Mouse (Mus musculus): ENCODE results near the gene Naa38. TPM values are rescaled to one million over a fixed set of nuclear protein-coding genes. Genes with fewer than 3 reads are reported as not detected.

Gene Naa38
- total RNA-seq, 1 experiment from 2014 or later = 181 TPM

DNA sequence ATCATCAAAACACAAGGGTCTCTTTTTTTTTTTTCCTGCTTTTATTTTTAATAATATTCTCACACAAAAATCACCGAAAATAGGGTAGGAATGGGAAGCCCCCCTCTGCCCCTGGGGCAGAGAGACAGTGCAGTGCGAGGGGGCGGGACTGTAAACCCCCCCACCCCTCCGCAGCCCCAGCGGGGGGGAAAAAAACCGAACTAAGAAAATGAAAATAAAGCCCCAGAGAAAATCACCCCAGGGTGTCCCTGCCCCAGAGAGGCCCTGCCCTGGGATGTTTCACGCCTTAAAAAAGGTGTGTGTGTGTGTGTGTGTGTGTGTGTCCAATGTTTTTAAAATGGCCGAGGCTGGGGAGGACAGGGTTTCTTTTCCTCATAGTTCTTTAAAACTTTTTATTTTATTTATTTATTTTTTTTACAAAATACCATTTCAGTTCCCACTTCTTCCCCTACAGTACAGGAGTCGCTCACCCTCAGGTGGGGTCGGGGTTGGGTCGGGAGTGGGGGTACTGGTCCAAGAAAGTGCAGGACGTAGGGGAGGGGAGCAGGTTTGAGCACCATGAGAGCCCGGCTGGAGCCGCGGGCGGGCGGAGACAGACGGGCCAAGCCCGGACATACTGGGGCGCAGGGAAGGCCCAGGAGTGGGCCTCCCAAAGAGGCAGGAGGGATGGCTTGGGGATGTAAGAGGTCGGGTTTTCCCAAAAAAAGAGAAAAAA is 3.4 kb downstream of the Naa38 start:
- ATAC-seq (replicated peaks; ENCODE audit: low read depth, poor library complexity, severe bottlenecking) = no peak

DNA sequence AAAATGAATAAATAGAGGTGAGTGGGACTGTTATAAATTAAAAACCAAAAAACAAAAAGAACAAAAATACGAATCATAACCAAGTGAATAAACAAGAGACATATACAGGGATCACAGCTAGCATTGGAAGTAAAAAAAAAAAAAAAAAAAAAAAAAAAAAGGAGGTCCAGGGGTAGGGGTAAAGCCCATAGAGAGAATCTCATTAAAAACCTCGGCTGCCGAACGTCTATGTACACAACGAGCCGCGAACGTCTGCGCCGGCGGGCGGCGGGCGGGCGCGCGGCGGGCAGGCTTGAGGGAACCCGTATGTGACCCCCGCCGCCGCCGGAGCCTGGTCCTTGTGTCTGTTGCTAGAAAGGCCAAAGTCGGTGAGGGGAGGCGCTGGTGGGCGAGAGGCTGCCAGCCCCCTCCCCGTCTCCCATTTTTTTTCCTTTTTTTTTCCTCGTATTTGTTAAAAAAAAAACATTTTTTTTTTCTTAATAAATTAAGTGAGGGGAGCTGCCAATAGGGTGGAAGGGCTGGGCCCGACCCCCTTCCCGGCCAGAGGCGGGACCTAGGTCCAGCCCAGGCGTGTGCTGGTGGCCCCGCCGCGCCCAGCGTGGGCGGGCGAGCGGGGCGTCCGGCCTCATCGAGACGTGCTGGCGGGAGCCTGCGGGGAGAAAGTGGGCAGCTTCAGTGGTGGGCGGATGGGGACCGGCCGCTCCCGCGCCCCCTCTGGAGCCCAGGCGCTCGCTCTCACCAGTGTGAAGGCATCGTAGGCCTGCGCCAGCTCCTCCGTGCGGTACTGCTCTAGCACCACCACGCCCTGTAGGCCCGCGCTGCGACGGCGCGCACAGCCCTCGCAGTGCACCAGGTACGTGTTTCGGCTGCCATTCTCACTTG is 4.2 kb downstream of the Naa38 start:
- ATAC-seq (replicated peaks; ENCODE audit: low read depth, poor library complexity, severe bottlenecking) = no peak

DNA sequence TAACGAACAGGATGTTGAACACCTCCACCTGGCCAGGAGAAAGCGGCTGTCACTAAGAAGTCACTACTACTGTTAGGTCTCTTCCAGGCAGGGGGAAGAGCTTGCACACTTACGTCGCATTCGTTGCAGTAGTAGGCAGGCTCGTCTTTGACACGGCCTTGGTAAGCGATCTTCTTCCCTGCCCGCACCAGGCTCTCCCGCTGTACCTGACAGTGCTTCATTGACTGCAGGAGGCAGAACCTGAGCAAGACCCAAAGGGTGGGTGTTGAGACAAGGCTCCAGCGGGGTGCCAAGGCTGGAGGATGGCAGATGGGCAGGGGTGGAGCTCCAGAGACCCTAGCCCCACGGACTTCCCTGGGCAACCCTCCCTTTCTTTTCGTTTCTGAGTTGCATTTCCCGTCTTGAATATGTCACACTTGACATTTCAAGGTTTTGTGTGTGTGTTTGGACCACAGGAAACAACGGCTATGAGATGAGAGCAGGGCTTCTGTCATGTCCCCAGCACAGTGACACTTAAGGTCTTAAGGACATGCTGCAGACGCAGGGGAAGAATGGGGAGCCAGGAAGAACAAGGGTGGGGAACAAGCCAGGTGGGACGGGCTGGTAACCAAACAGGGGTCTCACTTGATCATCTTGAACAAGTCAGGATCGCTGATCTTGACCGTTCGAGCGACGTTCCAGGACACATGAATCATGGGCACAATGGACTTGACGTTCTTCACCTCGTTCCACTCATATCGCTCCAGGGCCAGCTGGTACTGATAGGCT is 5.0 kb downstream of the Naa38 start:
- ATAC-seq (replicated peaks; ENCODE audit: low read depth, poor library complexity, severe bottlenecking) = no peak

DNA sequence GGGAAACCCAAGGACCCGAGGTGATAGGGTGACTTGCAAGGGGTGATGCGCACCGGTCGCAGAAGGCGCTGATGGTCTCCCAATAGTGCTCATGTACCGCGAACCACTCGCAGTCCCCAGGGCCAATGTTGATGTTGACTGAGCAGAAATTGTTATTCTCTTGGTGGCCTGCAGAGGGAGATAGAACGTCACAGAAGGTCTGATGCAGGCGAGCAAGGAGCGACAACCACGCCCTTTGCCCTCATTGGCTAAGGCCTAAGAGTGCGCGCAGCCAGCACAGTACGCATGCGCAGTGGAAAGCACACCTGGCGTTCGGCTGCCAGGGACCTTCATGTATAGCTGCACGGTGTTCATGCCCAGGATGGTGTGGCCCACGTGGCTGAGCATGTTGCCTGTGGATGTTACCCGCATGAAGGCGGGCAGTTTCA is 5.9 kb downstream of the Naa38 start:
- peak; percentile 87 for ATAC-seq (replicated peaks; ENCODE audit: low read depth, poor library complexity, severe bottlenecking)

DNA sequence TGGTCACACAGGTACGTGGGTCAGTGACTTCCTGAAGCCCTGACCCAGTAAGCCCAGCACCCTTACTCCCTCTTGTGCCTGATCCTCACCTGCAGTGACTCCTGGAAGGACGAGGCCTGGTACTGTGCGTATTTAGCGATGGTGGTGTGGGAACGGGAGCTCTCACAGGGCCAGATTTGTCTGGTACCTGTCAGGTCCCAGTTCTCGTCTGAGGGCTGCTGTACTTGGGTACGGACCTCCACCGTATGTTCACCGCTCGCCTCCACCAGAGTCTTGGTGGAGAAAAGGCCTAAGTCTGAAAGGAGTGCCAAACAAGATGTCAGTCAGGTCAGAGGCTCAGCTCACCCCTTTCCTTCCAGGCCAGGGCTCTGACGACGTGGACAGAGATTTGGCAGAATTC is 6.7 kb downstream of the Naa38 start:
- ATAC-seq (replicated peaks; ENCODE audit: low read depth, poor library complexity, severe bottlenecking) = no peak

DNA sequence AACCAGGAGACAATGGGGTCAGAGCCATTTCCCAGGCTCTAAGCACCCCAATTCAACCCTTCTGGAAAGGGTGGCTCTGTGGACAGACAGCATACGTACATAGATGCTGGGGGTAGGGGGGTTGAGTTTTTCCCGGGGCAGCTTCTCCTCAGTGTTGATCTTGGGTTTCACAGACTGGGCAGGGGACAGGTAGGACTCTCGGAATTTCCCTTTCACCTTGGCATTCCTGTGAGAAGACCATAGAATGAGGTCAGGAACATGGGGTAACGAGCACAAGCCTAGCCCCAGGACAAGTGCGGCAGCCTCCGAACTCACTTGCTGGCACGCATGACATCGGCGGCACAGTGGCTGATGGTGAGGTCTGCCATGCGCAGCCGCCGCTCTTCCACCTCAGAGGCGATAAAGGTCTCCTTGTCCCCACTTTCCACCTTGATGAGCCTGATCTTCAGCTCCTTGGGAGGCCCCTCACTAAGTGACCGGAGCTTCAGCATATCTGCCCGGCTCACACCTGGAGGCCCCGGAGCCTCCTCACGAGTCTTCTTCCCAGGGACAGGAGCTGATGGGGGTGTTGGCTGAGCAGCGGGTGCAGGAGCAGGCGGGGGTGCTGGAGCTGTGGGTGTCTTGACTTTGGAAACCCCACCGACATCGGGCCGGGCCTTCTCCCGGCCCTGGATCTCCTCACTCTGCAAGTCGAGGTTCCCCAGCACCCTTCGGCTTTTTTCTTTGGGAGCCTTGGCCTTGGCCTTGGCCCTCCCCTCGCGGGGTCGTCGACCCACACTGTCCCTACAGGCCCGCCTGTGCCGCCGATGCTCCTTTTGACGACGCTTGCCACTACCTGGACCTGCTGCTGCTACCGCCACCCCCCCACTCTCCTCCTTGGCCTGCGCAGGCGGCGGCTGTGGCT is 8.7 kb downstream of the Naa38 start:
- ATAC-seq (replicated peaks; ENCODE audit: low read depth, poor library complexity, severe bottlenecking) = no peak

DNA sequence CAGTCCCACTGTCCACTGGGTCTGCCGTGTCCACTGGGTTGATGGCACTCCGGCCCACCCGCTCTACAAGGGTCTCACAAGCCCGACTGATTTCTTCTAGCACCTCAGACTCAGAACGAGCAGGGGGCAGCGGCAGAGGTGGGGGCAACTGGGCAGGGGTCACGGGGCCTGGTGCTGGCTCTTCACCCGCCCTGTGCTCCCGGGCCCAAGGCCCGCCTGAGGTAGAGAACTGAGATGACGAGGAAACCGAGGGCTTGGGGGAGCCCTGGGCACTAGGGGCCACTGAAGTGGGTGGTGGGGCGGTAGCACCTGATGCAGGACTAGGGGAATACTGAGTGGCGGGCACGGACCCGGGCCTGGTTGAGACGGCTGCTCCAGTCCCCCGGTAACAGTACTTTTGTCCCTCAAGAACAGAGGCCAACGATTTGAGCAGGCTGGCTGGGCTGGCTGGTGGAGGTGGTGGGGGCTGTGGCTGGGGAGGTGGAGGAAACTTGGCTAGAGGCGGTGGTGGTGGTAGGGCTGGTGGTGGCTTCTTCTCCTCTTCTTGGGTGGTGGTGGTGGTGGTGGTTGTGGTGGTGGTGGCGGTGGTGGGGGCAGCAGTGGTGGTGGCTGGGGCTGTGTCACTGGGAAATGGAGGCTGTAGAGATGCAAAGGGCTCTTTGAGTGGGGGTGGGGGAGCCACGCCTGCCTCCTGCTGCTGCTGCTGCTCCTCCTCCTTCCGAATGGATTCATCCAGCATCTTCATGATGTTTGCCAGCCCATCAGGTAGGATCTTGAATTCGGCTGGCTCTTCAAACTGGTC is 9.5 kb downstream of the Naa38 start:
- ATAC-seq (replicated peaks; ENCODE audit: low read depth, poor library complexity, severe bottlenecking) = no peak

DNA sequence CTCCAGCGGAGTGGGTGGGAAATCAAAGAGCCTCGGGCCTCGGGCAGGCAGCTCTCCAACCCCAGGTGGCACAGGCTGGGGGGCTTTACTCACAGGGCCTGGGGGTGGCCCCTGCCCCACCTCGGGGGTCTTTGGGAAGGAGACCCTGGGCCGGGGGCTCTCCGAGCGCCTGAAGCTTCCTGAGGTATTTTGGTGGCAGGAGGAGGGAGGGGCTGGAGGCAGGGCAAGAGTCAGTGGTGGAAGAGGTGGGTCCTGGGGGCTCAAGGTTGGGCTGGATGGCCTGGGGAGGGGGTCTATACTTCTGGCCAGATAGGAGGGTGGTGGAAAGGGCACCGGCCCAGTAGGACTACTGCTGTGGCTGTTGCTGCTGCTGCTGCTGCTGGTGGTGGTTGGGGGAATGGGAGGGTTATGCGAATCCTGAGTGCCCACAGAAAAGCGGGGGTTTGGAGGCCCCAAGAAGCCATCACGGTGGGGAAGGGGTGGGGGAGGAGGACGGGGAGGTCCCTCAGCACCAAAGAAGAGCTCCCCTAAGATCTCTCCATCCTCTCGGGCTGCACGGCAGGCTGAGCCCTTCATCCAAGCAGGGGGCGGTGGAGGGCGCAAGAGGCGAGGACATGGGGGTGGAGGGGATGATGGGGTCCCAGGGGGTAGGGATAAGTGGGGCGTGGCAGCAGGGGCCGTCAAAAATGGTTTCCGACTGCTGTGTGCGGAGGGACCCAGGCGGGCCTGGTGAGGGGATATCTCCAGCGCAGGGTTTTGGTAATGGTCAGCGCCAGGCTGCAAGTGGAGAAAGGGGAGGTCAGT is 10.3 kb downstream of the Naa38 start:
- ATAC-seq (replicated peaks; ENCODE audit: low read depth, poor library complexity, severe bottlenecking) = no peak

DNA sequence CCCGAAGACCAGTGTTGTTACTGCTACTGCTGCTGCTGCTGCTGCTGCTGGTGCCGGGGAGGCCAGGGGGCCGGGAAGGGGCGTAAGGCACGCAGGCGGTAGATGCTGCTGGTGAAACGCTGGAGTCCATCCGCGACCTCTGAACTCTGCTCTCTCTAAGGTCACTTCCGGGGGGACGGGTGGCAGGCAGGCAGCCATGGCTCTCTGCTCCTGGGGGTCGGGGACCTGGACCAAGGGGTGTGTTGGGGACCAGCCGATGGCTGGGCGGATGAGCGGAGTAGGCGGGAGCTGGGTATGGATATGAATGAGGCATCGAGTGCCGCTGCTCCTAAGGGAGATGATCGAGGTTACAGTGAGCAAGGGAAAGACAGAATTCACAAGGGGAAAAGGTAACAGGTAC is 11.0 kb downstream of the Naa38 start:
- ATAC-seq (replicated peaks; ENCODE audit: low read depth, poor library complexity, severe bottlenecking) = no peak

DNA sequence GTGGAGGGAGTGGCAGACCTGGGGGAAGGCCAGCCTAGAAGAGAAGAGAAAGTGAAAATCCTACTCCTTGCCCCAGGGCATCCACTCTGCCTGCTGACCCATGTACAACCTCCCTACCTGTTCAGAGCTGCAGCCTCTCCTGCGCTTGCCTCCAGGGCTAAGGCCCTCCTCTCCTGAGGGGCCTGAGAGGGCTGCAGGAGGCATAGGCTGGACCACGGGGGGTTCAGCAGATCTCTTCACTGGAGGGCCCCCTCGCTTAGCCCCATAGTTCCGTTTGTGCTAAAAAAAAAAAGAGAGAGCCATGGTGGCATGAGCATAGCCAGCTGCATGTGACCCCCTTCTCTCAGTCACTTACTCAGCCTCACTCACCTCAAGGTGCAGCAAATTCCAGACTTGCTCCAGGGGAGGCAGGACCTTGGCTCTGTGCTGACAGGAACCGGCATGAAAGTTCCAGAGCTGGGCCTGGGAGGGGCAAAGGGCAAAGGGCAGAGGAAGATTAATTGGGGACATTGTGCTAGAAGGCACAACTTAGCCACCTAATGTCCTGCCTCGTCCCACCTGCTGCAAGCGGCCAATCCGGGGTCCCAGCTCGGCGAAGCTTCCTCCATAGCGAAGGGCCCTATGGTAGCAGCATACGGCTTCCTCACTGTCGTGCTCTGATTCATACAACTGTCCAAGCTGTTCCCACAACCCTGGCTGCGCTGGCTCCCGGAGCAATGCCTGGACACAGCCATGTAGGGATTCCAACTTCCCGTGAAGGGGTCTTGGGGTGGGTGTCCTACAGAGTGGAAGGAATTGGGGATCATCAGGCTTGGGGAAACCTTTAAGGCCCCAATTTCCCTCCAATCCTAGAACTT is 11.8 kb downstream of the Naa38 start:
- no peak for ATAC-seq (replicated peaks; ENCODE audit: low read depth, poor library complexity, severe bottlenecking)

DNA sequence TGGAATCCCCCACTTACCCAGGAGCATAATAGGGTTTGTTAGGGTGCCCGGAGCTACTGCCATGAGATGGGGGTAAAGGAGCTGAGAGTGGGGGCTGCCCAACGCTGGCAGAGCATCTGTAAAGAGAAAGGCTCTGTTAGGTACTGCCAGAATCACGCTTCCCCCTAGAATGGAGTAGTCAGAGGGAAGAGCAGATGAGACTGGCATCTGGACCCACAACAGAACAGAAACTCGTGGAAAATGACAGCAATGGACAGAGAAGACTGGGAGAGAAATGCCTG is 12.4 kb downstream of the Naa38 start:
- ATAC-seq (replicated peaks; ENCODE audit: low read depth, poor library complexity, severe bottlenecking) = no peak

DNA sequence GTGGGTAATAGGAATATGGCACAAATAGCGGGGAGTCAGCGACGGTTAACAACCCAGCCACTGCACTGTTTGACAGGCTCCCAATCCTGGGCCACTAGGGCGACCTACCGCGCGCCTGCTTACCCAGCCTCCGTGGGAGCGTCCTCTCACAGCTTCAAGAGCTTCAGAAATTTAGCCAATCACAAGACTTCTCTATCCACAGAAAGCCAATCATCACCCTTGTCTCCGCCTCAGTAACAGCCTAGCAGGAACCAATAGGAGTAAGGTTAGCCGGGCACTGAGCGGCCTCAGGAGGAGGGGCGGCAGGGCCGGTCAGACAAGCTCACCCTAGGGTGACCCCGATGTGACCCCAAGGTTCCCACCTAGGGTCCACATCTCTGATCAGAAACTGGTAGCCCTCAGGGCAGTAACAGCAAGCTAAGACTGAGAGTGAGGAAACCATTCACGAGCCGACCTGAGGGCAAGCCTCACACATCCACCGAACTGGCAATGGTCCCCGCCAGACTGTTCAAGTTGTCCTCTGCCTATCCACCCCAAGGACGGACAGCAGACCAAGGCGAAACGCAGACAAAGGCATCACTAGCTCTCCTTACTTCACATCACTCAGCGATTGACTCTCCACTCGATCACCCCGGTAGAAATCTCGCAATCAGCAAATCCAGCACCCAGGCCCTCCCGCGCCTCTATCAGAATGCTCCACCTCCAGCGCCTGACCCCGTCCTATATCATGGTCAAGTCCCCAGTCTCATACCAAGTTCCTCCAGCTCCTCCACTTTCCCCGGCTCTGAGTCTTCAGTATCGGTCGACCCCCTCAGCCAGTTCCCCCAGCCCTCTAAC is 13.5 kb downstream of the Naa38 start:
- ATAC-seq (replicated peaks; ENCODE audit: low read depth, poor library complexity, severe bottlenecking) = peak; percentile 60

DNA sequence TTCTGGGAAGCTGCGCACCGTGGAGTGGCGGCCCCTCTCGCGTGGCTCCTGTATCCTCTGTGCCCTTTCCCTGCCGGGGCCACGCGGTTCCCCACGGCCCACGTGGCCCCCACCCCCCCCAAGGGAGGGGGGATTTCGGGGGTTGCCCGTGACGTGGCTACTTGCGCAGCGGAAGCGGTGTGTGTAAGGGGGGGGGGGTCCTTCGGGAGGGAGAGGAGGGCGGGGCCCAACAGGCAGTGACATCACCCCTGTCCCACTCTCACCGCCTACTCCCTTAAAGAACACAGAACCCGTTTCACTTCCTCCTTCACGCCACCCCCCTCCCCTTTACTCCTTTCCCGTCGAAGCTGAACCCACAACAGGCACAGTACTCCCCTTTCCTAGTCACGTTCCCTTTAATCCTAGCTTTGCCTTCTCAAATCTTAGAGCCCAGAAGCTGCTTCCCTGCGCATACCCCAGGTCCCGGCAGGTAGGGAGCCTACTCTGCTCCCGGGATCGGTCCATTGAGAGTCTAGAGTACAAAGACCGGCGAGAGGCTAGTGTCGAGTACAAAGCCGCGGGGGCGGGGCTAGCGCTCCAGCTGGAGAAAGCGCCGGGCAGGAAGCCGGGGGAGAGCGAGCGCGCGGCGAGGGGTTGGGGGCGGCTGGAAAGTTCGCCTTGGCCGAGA is 14.2 kb downstream of the Naa38 start:
- peak; percentile 27 for ATAC-seq (replicated peaks; ENCODE audit: low read depth, poor library complexity, severe bottlenecking)

DNA sequence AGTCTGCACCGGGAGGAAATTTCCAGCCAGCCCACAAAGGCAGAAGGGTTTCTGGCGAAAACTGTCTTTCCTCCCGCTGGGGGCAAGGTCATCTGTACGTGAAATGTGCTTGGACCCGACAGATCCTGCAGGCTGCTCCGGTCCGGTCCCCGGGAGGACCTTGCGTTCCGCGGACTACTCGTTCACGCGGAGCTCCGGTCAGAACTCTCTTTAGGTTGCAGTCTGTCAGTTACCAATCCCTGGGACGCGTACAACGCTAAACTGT is 14.7 kb downstream of the Naa38 start:
- no peak for ATAC-seq (replicated peaks; ENCODE audit: low read depth, poor library complexity, severe bottlenecking)

DNA sequence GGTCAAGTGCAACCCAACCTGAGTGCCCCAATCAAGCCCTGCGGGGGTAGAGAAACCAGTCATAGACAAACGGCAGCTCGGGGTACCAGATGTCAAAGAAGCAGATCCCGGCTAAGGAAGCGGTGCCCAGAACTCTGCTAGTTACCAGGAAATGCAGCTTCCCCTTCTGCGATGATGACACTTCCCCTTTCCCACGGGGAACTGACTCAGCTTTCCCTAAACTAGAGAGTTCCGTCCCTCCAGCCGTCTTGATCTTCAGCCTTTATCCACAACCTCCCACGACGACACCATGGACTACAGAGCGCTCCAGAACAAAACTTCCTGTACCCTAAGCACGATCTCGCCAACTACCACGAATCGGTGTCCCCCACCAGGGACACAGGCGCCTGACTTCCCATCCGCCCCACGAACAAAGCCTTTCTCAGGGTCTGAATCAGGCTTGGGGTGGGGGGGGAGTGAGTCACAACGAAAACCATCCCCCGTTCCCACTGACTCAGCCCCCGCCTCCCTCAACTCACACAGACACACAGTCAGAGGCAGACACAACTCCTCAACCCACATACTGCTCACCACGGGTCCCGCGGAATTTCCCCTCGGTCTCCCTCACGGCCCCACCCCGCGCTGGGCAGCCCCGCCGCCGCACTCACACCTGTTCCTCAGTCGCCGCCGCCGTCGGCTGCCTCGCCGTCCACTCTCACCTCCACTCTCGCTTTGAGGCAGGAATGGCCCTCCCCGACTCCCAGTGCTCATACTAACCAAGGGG is 15.2 kb downstream of the Naa38 start:
- ATAC-seq (replicated peaks; ENCODE audit: low read depth, poor library complexity, severe bottlenecking) = peak; percentile 19

DNA sequence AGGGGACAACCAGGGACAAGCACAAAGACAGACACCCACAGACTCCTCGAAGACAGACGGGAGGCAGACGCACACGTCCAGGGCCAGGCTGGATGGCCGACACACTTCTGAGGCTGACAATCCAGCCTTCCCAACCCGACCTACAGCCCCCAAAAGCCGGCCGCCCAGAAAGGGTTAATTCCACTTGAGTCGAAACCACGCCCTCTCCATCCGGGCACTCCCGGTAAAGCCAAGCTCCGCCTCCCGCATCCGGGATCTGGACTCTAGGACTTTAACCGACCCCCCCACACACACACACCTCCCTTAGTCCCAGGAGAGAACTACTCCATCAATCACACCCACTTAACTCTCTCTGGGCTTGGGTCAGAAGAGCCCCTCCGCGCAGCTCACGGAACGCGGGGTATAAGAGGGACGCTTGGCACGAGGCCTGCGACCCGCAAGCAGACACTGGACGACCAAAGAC is 15.8 kb downstream of the Naa38 start:
- peak; percentile 19 for ATAC-seq (replicated peaks; ENCODE audit: low read depth, poor library complexity, severe bottlenecking)

Measured in common myeloid progenitor, adult 5-6 weeks (primary cell).